Mouse (Mus musculus) limb, embryonic 10.5 days (tissue): ENCODE measurements around the gene Rev1. TPM values are rescaled to one million over a fixed set of nuclear protein-coding genes. Genes with fewer than 3 reads are reported as not detected.
"Not testable (repeated sequence)": the region's sequence is repeated elsewhere in the genome, so short reads cannot be mapped to it uniquely, and the experiment has no call there.

Experiments used
- DNase-seq: peaks from one replicate; pipeline ENCODE4 v3.0.0-alpha.2; 2017; ENCODE audit warnings: low spot score
- H3K27ac ChIP-seq: fragments of 300-500 bp; sonication (generic); 2 replicates; pipeline ENCODE4 v1.5.1; 2016; ENCODE audit warnings: mild to moderate bottlenecking
- H3K27me3 ChIP-seq: fragments of 300-500 bp; sonication (generic); 2 replicates; pipeline ENCODE4 v1.6.1; 2016; ENCODE audit warnings: low read depth, mild to moderate bottlenecking; ENCODE audit not compliant: poor library complexity, severe bottlenecking
- H3K36me3 ChIP-seq: fragments of 300-500 bp; sonication (generic); 2 replicates; pipeline ENCODE4 v1.6.1; 2016; ENCODE audit warnings: mild to moderate bottlenecking, moderate library complexity
- H3K4me1 ChIP-seq: fragments of 300-500 bp; sonication (generic); 2 replicates; pipeline ENCODE4 v1.6.1; 2016
- H3K4me3 ChIP-seq: fragments of 300-500 bp; sonication (generic); 2 replicates; pipeline ENCODE4 v1.5.1; 2016; ENCODE audit warnings: mild to moderate bottlenecking, moderate library complexity
- H3K9me3 ChIP-seq: fragments of 300-500 bp; sonication (generic); replicated peaks from 2 replicates; pipeline ENCODE4 v1.6.1; 2016; ENCODE audit warnings: mild to moderate bottlenecking
- WGBS: fragments of 180-500 bp; shearing (Covaris S2); methylation state at CpG from one replicate; pipeline ENCODE4 v1.1.7; 2016; 5-methylcytosine and 5-hydroxymethylcytosine counted together
- polyA plus RNA-seq: library from polyadenylated mRNA; unstranded; fragments of >200 nt; fragmentation: Nextera tagmentation; extraction: Ambion mirVana; gene quantifications from 2 replicates; pipeline ENCODE4 v1.2.1, GENCODE M21; 2016

Rev1 gene
- polyA plus RNA-seq, 1 experiment from 2014 or later = 39.0 TPM

- no peaks in the 10 kb centered on the region for H3K27me3 ChIP-seq
- H3K4me1 ChIP-seq = peaks cover 25% of the 10 kb centered on the region
- no peak for DNase-seq
- no peak overlapping the region for H3K4me3 ChIP-seq
- H3K27ac ChIP-seq = no peak overlapping the region
- no peaks in the 10 kb centered on the region for H3K36me3 ChIP-seq
- H3K9me3 ChIP-seq = no peaks in the 10 kb centered on the region
Observed at GRCm38 (mm10) chr1:38127036-38127435, 2.6 kb downstream of the Rev1 start.

- no peak for DNase-seq
- WGBS = 79% methylated on average over 3 of the region's 3 CpGs
- Histone ChIP-seq H3K27ac (no peak overlapping the region), H3K9me3 (no peaks in the 10 kb centered on the region), H3K27me3 (no peaks in the 10 kb centered on the region), H3K4me1 (peaks cover 25% of the 10 kb centered on the region), H3K4me3 (no peak overlapping the region), H3K36me3 (no peaks in the 10 kb centered on the region)
Observed at GRCm38 (mm10) chr1:38126426-38126825, 3.2 kb downstream of the Rev1 start.

GRCm38 (mm10) chr1:38124261-38124660 lies 5.3 kb downstream of the Rev1 start:
- Histone ChIP-seq H3K36me3 (no peaks in the 10 kb centered on the region), H3K27me3 (no peaks in the 10 kb centered on the region), H3K4me1 (peaks cover 17% of the 10 kb centered on the region), H3K27ac (no peak overlapping the region), H3K4me3 (no peak overlapping the region), H3K9me3 (no peaks in the 10 kb centered on the region)
- DNase-seq = no peak

- WGBS = 77% methylated on average over 5 of the region's 5 CpGs
- H3K27ac ChIP-seq = no peak overlapping the region
Observed at GRCm38 (mm10) chr1:38120877-38121276, 8.7 kb downstream of the Rev1 start.

GRCm38 (mm10) chr1:38118624-38119023 lies 11.0 kb downstream of the Rev1 start:
- H3K27me3 ChIP-seq = no peaks in the 10 kb centered on the region
- H3K4me1 ChIP-seq = no peaks in the 10 kb centered on the region
- WGBS = 90% methylated on average over 2 of the region's 2 CpGs
- H3K4me3 ChIP-seq = no peak overlapping the region
- no peaks in the 10 kb centered on the region for H3K9me3 ChIP-seq
- no peak overlapping the region for H3K27ac ChIP-seq
- peaks cover 11% of the 10 kb centered on the region for H3K36me3 ChIP-seq
- no peak for DNase-seq

More at GRCm38 (mm10) chr1:38120877-38121276, 8.7 kb downstream of the Rev1 start:
- Histone ChIP-seq H3K4me3 (no peak overlapping the region), H3K27me3 (no peaks in the 10 kb centered on the region), H3K9me3 (no peaks in the 10 kb centered on the region), H3K36me3 (peaks cover 11% of the 10 kb centered on the region), H3K4me1 (no peaks in the 10 kb centered on the region)
- DNase-seq = no peak

- 0 out of 2 replicates have a peak, but pooled peaks cover 2% of the 10 kb centered on the region for H3K4me1 ChIP-seq
- 95% methylated on average over 7 of the region's 7 CpGs for WGBS
- DNase-seq = no peak
Observed at GRCm38 (mm10) chr1:38109786-38110185, 19.8 kb downstream of the Rev1 start.

GRCm38 (mm10) chr1:38103813-38104212 lies 25.8 kb downstream of the Rev1 start:
- WGBS = 13% methylated on average over 3 of the region's 3 CpGs

More at GRCm38 (mm10) chr1:38109786-38110185, 19.8 kb downstream of the Rev1 start:
- no peak overlapping the region for H3K4me3 ChIP-seq
- no peak overlapping the region for H3K27ac ChIP-seq
- H3K9me3 ChIP-seq = no peaks in the 10 kb centered on the region
- H3K36me3 ChIP-seq = peaks cover 21% of the 10 kb centered on the region
- no peaks in the 10 kb centered on the region for H3K27me3 ChIP-seq

GRCm38 (mm10) chr1:38103214-38103613 lies 26.4 kb downstream of the Rev1 start:
- Histone ChIP-seq H3K27ac (no peak overlapping the region), H3K9me3 (no peaks in the 10 kb centered on the region), H3K4me1 (0 out of 2 replicates have a peak, but pooled peaks cover 5% of the 10 kb centered on the region), H3K36me3 (peaks cover 57% of the 10 kb centered on the region), H3K4me3 (no peak overlapping the region), H3K27me3 (no peaks in the 10 kb centered on the region)
- DNase-seq = no peak
- WGBS = 84% methylated on average over 1 of the region's 1 CpGs

More at GRCm38 (mm10) chr1:38103813-38104212, 25.8 kb downstream of the Rev1 start:
- H3K9me3 ChIP-seq = no peaks in the 10 kb centered on the region
- H3K4me3 ChIP-seq = no peak overlapping the region
- 0 out of 2 replicates have a peak, but pooled peaks cover 5% of the 10 kb centered on the region for H3K4me1 ChIP-seq
- peaks cover 51% of the 10 kb centered on the region for H3K36me3 ChIP-seq
- H3K27ac ChIP-seq = no peak overlapping the region
- H3K27me3 ChIP-seq = no peaks in the 10 kb centered on the region
- DNase-seq = no peak

- H3K36me3 ChIP-seq = peaks cover 77% of the 10 kb centered on the region
- 78% methylated on average over 8 of the region's 8 CpGs for WGBS
- no peaks in the 10 kb centered on the region for H3K4me1 ChIP-seq
- no peaks in the 10 kb centered on the region for H3K27me3 ChIP-seq
- no peaks in the 10 kb centered on the region for H3K9me3 ChIP-seq
- no peak for DNase-seq
- no peak overlapping the region for H3K27ac ChIP-seq
- H3K4me3 ChIP-seq = no peak overlapping the region
Observed at GRCm38 (mm10) chr1:38081316-38081715, 48.3 kb downstream of the Rev1 start.

GRCm38 (mm10) chr1:38071326-38071725 lies 58.3 kb downstream of the Rev1 start:
- DNase-seq = no peak
- Histone ChIP-seq H3K4me1 (no peaks in the 10 kb centered on the region), H3K27me3 (no peaks in the 10 kb centered on the region), H3K36me3 (peaks cover 85% of the 10 kb centered on the region), H3K9me3 (no peaks in the 10 kb centered on the region), H3K4me3 (no peak overlapping the region), H3K27ac (no peak overlapping the region)
- 91% methylated on average over 8 of the region's 8 CpGs for WGBS

- peaks cover 81% of the 10 kb centered on the region for H3K36me3 ChIP-seq
- H3K9me3 ChIP-seq = no peaks in the 10 kb centered on the region
- no peaks in the 10 kb centered on the region for H3K4me1 ChIP-seq
- H3K27me3 ChIP-seq = no peaks in the 10 kb centered on the region
- WGBS = 94% methylated on average over 10 of the region's 10 CpGs
- H3K27ac ChIP-seq = no peak overlapping the region
- no peak for DNase-seq
- H3K4me3 ChIP-seq = no peak overlapping the region
Observed at GRCm38 (mm10) chr1:38067276-38067675, 62.3 kb downstream of the Rev1 start.

- H3K27ac ChIP-seq, H3K27me3 ChIP-seq, H3K4me3 ChIP-seq, H3K4me1 ChIP-seq, H3K9me3 ChIP-seq, DNase-seq: not testable (repeated sequence)
- peaks cover 88% of the 10 kb centered on the region for H3K36me3 ChIP-seq
- WGBS = 99% methylated on average over 2 of the region's 2 CpGs
Observed at GRCm38 (mm10) chr1:38062156-38062555, 67.4 kb downstream of the Rev1 start.

GRCm38 (mm10) chr1:38058417-38058816 lies 71.2 kb downstream of the Rev1 start:
- Histone ChIP-seq H3K36me3 (peaks cover 95% of the 10 kb centered on the region), H3K27ac (no peak overlapping the region), H3K4me1 (no peaks in the 10 kb centered on the region), H3K9me3 (no peaks in the 10 kb centered on the region), H3K27me3 (no peaks in the 10 kb centered on the region), H3K4me3 (no peak overlapping the region)
- WGBS = 85% methylated on average over 6 of the region's 6 CpGs
- no peak for DNase-seq

GRCm38 (mm10) chr1:38055176-38055575 lies 74.4 kb downstream of the Rev1 start:
- Histone ChIP-seq H3K27ac (no peak overlapping the region), H3K4me1 (no peaks in the 10 kb centered on the region), H3K27me3 (no peaks in the 10 kb centered on the region), H3K9me3 (no peaks in the 10 kb centered on the region), H3K4me3 (no peak overlapping the region), H3K36me3 (peaks cover 99% of the 10 kb centered on the region)
- no peak for DNase-seq
- WGBS = 81% methylated on average over 5 of the region's 5 CpGs
